Mouse (Mus musculus): Measurements from ENCODE around the gene Serpinb1a.

DNA sequence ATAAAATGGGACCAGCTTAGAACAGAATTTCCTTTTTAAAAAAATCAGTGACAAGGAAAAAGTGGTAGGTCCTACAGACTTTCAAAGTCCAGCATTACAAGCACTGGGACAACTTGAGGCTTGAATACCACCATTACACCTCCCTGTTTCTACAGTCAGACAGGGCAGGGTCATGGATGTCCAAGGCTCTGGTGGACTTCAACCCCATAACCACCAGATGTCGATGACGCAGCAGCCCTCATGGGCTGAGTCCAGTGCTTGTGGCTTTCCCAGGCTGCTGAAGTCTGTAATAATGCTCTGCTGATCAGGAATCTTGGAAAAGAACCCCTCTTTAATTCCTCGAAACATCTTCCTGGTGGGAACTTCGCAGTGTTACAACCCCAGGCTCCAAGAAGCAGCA lies 1.6 kb upstream of the Serpinb1a start:
- TF ChIP-seq CTCF (IDR thresholded peaks at IDR 0.05; ENCODE audit: low read depth) (no peak), EP300 (IDR thresholded peaks at IDR 0.05; ENCODE audit: low read depth) (no peak)

Measured in heart, postnatal 0 days (tissue).